Mouse (Mus musculus) CH12F3 (cell line): Measurements from ENCODE around the gene Dpf3.

ENCODE experiments used
- in situ Hi-C: fragments of 300-500 bp; cut with MboI; formaldehyde crosslinking; loops from 2 replicates; pipeline ENCODE4 v1.14.3; 2020; ENCODE audit warnings: low sequenced_read_pairs

Dpf3 gene

DNA sequence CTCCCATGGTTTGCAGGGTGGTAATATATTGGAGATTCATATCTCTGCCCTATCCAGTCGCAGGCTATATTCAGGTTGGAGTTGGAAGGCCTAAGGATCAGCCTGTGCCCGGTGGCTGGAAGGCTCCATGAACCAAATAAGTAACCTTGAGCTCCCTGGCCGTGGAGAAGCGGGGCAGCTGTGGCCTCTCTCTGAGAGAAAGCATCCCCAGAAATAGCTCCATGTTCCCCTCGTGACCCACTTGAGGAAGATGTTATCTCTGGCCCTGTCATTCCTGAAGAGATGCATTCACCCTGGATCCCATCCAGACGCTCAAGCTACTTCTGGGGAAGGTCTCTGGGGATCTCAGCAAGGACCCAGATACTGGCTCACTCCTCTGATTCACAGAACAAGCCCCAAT is 134.9 kb downstream of the Dpf3 start:
- in situ Hi-C loops: no loop called here

DNA sequence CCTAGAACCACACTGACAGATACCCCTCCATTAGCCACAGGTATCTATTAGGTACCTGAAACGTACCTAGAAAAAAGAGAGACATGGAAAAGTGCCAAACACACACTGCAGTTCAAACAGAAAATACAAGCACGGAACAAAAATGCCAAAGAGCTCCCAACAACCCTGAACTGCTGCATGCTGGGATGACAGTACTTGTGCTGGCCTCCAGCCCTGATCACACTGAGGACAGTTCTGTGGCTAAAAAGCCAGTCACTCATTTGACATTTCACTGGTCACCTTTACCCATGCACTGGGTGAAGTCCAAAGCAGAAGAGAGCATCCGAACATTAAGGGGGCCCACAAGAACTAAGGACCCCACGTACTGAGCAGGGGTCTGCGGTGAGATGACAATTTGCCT is 137.8 kb downstream of the Dpf3 start:
- in situ Hi-C loops: no loop called here

GRCm38 (mm10) chr12:83348246-83348645 is 139.3 kb downstream of the Dpf3 start:
- in situ Hi-C loops: no loop called here

DNA sequence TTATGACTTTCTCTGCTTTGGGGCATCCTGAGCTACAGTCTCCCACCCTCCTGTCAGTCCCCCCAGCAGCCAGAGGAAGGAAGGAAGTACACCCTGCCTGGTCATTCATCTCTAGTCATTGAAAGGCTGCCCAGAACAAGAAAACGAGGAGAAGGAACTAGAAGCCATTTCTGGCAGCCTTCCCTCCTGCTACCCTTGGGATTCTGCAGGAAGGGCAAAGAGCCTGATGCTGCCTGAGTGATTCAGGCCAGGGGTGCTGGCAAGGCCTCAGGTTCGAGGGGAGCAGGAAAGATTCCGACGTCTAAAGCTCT is 144.7 kb downstream of the Dpf3 start:
- in situ Hi-C loops: no loop called here

DNA sequence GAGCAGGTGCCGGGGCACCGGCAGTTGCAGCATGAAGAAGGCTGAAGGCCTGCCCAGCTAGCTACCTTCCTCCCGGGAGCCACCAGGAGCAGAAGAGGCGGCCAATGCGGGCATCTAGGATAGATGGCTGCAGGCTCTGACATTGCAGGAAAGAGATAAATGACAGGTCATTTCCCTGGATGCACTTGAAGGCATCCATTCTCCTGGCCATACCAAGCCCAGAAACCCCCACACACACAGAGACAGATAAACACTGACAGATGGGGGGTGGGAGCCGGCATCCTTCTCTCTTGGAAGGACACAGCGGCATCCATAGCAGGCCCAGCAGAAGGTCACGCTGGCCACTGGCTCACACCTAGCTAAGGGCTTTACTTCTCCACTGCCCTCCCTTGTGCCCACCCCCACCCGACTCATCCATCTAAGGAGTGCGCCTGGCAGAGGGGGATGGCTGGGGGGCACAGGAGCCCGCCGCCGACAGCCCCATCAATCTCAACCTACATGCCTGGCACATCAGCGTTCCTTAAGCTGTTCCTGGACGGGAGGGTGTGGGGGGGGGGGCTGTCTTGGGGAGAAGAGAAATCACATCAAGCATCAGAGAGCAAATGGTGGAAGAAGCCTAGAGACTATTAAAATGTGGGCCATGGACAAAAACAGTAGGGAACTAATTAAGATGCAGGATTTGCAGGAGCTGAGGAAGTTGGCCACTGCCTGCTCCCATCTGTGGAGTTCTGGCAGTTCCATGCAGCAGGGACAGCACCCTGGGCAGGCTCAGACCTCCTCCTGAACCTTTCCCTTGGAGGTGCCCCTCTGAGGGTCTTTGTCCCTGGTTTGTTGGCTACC is 145.3 kb downstream of the Dpf3 start:
- in situ Hi-C loops: no loop called here

- in situ Hi-C loops: no loop called here
Measured at GRCm38 (mm10) chr12:83340960-83341359, 146.6 kb downstream of the Dpf3 start.

DNA sequence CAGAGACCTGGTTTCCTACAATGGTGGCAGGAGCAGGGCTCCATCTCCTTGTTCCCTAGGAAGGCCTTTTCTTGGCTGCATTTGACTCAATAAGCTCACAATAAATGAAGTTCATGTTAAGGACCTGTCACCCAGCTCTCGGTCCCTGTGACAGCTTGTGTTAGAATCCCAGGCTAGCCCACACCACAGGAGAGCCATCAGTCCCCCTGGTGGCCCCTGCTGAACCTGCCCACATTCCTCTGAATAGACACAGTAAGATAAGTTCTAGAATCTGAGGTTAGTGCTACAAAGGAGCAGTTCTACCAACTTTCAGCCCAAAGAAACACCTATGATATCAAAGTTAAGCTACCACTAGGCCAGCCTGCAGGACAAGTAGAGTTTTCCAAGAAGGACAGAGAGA is 149.2 kb downstream of the Dpf3 start:
- in situ Hi-C loops: no loop called here

- in situ Hi-C loops: no loop called here
Measured at GRCm38 (mm10) chr12:83337776-83338149, 149.8 kb downstream of the Dpf3 start.

DNA sequence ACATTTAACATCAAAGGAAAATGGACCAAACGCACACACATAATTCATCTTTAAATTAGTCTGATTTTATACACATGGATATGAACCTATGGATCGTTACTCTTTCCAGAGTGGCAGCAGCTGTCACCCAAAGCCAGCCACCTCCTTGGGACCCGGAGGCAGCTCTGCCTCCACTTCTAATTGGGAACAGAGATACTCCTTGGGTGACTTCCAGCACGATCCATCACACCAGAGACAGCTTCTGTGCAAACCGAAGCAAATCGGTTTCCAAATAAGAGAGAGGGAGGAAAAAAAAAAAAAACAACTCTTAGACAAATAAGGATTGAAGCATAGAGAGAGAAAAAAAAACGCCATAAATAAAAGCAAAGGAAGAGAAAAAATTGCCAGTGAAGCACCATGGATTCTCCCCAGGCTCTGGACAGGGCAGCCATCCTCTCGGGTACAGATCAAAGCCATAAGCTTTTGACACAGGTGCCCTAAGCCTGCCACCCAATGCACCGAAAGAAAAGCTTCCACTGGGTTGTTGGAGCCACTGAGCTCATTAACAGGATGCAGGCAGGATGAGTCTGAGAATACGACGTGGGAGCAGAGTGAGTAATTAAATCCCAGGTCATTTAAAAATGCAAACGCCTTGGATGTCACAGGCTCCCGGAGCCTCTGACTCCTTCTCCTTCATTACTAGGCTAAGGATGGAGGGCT is 150.3 kb downstream of the Dpf3 start:
- in situ Hi-C loops: no loop called here

DNA sequence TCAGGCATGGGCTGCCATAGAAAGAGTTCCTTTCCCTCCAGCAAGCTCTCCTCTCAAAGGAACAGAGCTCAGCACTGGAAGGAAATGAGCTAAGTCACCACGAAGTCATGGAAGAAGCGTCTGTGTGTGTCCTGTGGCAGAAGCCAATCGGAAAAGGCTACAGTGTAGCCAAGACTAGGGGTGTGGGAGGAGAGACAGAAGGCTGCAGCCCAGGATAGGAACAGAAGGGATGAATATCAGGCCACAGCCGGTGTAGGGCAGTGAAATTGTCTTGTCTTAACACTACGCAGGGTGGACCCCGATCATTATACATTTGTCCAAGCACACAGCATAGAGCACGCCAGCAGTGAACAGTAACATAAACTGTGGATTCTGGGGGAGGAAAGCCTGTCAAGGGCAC is 157.5 kb downstream of the Dpf3 start:
- in situ Hi-C loops: no loop called here

DNA sequence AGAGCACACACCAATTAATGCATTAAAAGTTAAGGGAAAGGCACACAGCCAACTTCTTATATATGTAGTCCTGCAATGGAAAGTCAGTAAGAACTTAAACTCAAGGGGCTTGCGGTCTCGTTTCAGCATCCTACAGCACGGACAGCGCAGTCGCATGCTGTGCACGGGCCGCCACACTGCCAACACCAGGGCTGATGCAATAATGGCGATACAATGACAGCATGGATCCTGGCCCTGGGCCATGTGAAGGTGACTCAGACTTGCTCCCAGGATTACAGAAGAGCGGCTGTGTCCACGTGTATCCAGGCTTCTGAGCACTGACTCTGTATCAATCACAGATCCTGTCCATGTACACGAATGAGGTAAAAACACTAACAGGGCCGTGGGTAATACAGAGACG is 158.6 kb downstream of the Dpf3 start:
- in situ Hi-C loops: no loop called here

- in situ Hi-C loops: no loop called here
Measured at GRCm38 (mm10) chr12:83328491-83328890, 159.0 kb downstream of the Dpf3 start.

DNA sequence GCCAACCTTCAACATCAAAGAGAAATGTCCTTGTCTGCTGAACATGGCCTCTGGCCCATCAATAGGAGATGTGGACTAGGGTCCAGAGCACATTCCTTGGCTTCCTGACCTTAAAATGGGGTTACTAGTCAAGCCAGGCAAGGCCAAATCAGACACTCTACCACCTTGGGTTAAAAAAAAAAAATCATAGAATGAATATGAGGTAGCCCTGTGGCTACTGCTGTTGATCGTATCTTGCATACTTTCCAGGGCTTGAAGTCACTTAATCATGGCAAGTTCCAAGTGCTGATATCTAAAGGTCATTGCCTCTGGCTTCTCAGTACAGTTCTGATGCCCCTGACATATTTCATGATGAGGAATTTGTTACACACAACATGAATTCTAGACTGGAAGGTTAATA is 160.1 kb downstream of the Dpf3 start:
- in situ Hi-C loops: no loop called here

DNA sequence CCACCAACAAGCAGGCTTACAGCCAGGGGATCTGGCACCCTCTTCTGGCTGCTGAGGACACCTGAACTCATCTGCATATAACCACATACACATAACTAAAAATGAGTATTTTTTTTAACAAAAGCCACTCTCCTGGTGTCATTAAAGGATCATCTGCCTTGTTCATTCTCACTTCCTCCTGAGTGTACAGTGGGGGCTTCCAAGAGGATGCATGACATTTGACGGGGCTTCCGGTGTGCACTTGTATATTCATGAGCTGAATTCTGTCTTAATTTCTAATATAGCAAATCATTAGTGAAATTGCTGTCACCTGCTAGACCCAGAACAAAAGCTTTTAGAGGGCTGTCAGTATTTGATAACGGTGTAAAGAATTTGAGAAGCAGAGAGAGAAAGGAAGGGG is 166.8 kb downstream of the Dpf3 start:
- in situ Hi-C loops: no loop called here

DNA sequence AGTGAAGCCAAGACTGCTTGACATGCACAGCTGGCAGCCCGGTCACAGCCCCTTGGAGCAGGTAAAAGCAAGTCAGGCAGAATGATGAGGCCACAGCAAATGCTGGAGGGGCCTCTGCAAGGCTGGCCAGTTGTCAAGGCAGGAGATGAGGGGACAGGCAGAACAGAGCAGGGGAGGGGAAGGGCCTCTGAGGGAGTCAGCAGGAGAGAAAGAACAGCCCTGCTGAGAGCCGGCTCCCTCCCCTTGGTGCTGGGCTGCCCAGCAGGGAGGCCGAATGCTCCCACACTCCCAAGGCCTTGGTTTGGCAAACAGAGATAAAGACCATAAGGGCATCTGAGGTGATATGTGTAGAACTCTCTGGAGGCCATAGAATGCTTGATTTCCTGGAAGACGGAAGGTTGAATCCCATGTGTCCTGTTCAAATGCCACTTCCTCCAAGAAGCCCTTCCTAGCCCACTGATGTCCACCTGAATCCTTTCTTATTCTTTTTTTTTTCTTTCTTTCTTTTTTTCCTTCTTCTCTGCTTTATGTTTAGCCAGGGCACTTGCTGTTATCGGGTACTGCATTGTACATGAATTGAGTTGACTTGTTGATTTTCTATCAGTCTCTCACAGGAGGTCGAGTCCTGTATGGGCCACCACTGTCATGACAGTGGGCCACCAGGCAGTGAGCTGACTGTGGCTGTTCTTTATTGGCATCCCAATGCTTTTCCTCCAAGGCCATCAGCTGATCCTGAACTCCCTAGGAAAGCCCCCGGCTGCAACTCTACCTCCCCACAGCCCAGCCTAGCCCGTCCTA is 169.7 kb downstream of the Dpf3 start:
- in situ Hi-C loops: no loop called here

- in situ Hi-C loops: no loop called here
Measured at GRCm38 (mm10) chr12:83314666-83315065, 172.8 kb downstream of the Dpf3 start.

- in situ Hi-C loops: no loop called here
Measured at GRCm38 (mm10) chr12:83312818-83313217, 174.7 kb downstream of the Dpf3 start.

DNA sequence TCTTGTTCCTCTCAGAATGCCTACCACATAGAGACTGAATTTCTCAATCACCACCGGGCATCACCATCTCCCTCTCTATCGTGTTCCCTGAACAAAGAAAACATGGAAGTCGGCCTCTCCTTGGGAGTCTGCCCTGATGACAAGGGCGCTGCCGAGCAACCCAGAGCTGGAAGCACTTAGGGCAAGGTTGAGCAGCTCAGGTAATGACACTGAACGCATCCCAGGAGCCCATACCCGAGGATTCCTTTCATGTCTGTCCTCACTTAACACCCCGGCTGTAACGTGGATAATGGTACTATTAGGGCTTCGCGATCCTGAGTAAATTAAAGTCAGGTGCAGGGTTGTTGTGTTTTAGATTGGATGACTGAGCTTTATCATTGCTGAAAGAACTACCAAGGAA is 176.9 kb downstream of the Dpf3 start:
- in situ Hi-C loops: no loop called here

DNA sequence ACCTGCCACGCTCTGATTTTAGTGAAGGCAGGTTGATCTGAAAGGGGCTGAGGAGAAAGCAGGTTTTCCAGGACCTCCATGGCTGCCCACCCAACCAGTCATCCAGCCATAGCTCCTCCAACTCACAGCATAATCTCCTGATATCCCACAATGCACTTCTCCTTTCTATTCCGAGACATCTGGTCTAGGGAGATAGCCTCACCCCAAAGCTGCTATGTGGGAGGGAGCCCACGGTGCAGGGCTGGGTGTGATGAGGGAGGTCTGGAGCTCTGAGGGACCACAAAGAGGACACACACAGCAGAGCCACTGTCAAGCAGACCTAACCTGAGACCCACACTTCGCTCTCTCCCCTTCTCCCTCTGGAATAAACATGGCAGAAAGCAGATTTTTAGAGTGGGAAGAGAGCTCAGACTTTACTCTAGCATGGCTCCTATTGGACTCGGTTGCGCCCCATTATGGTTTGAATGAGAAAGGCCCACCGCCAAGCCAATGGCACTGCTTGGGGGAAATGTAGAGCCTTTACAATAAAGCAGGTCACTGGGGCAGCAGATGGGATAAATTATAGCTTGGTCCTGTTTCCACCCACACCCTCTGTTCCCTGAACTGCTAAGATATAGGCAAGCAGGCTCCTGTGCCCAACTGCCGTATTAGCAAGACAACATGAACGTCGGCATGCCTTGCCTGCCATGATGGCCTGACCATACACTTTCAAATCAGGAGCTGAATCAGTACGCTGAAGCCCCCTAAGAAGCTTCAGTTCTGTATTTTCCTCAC is 178.3 kb downstream of the Dpf3 start:
- in situ Hi-C loops: no loop called here

DNA sequence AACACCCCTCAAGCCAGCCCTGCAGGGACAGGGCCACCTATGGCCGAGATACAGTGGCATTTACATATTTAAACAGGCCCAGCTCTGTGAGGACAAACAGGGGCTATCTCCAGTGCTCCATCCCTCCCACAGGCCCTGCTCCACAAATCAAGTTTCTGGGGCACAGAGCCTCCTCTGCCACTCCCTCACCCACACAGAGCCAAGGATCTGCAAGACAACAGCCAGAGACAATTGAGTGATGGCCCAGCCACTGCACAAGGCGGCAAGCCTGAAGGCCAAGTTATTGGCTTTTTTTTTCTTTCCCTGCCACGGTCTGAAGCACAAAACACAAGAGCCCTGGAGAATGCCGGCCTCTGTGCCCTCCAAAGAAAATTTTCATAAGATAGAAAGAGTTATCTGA is 178.9 kb downstream of the Dpf3 start:
- in situ Hi-C loops: no loop called here

DNA sequence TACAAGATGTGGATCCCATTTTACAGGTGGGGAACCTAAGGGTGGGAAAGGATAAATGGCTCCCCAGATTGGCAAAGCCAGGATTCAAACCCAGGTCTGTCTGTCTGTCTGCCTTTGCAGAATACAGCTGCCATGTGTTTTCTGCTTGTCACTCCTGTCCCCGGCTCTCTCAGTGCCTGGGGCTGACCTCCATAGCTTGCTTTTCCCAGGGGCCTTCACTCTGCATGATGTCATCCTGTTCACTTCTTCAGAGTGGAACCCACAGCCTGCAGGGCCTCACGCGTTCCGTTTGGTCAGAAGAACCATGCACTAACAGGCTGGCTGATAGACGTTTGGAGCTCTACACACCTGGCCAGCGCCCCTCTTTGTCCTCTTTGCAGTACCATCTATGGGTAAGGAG is 184.3 kb downstream of the Dpf3 start:
- in situ Hi-C loops: no loop called here
